Mouse (Mus musculus) heart, adult 2 months (tissue): ENCODE data around the gene Nit1.

Source experiments
- CTCF ChIP-seq: fragments of 200-600 bp; IDR thresholded peaks from 2 replicates; pipeline ENCODE4 v1.8.1; 2022; ENCODE audit warnings: antibody characterized with exemption, mild to moderate bottlenecking, moderate library complexity
- POLR2A ChIP-seq: fragments of 200-500 bp; IDR thresholded peaks from 2 replicates; pipeline ENCODE4 v1.6.1; 2011; ENCODE audit warnings: mild to moderate bottlenecking, low read depth, low read length, control low read depth; ENCODE audit not compliant: insufficient read depth

GRCm38 (mm10) chr1:171375646-171376097 is 30.2 kb upstream of the Nit1 start:
- TF ChIP-seq POLR2A (no peak), CTCF (no peak)
